Mouse (Mus musculus) erythroblast, embryonic 14.5 days (primary cell): Measurements from ENCODE around the gene Gm38394. TPM values are rescaled to one million over a fixed set of nuclear protein-coding genes. Genes with fewer than 3 reads are reported as not detected.
"Not testable (repeated sequence)": the region's sequence is repeated elsewhere in the genome, so short reads cannot be mapped to it uniquely, and the experiment has no call there.

ENCODE experiments used
- H3K27me3 ChIP-seq: 2 replicates; pipeline ENCODE4 v1.6.1; 2012; ENCODE audit warnings: inconsistent platforms; ENCODE audit not compliant: control insufficient read depth
- H3K36me3 ChIP-seq: 2 replicates; pipeline ENCODE4 v1.6.1; 2012; ENCODE audit warnings: mild to moderate bottlenecking, inconsistent platforms; ENCODE audit not compliant: control insufficient read depth
- H3K4me1 ChIP-seq: 2 replicates; pipeline ENCODE4 v1.6.1; 2012; ENCODE audit warnings: inconsistent platforms; ENCODE audit not compliant: control insufficient read depth
- H3K4me3 ChIP-seq: replicated peaks from 2 replicates; pipeline ENCODE3; 2012; ENCODE audit warnings: moderate library complexity, mild to moderate bottlenecking, inconsistent platforms
- H3K9me3 ChIP-seq: 2 replicates; pipeline ENCODE4 v1.6.1; 2012; ENCODE audit warnings: low read length, inconsistent platforms, mixed read lengths; ENCODE audit not compliant: control insufficient read depth
- GATA1 ChIP-seq: IDR thresholded peaks from 2 replicates; pipeline ENCODE4 v1.6.1; 2012; ENCODE audit warnings: low read length, inconsistent platforms, mixed read lengths
- TAL1 ChIP-seq: IDR thresholded peaks from 3 replicates; pipeline ENCODE4 v1.6.1; 2012; ENCODE audit warnings: low read length, inconsistent platforms, mixed read lengths
- polyA plus RNA-seq: library from polyadenylated mRNA; stranded (reverse); fragments of >175 nt; gene quantifications from 2 replicates; pipeline ENCODE4 v1.2.3, GENCODE M21; 2012

The Gm38394 gene
- polyA plus RNA-seq, 1 experiment, result 0.04 TPM

- Histone ChIP-seq H3K4me1 (peaks cover 4% of the 10 kb centered on the region; the same call in 1 of the 2 replicates), H3K27me3 (no peaks in the 10 kb centered on the region), H3K9me3 (no peaks in the 10 kb centered on the region), H3K4me3 (no peak overlapping the region), H3K36me3 (no peaks in the 10 kb centered on the region)
- TF ChIP-seq GATA1 (no peak), TAL1 (no peak)
Measured at GRCm38 (mm10) chr1:133668618-133669017, 7.5 kb upstream of the Gm38394 start.

- H3K4me3 ChIP-seq, result no peak overlapping the region
- TF ChIP-seq GATA1, result no peak
- TF ChIP-seq TAL1, result no peak
- no peaks in the 10 kb centered on the region for H3K27me3 ChIP-seq
- H3K4me1 ChIP-seq, result peaks cover 4% of the 10 kb centered on the region; the same call in 1 of the 2 replicates
- no peaks in the 10 kb centered on the region for H3K36me3 ChIP-seq
- no peaks in the 10 kb centered on the region for H3K9me3 ChIP-seq
Measured at GRCm38 (mm10) chr1:133667721-133668120, 6.6 kb upstream of the Gm38394 start.

GRCm38 (mm10) chr1:133665713-133666112 is 4.6 kb upstream of the Gm38394 start:
- not testable (repeated sequence) for H3K36me3 ChIP-seq, H3K27me3 ChIP-seq, H3K4me3 ChIP-seq, H3K4me1 ChIP-seq, H3K9me3 ChIP-seq

GRCm38 (mm10) chr1:133664203-133664970 is 3.3 kb upstream of the Gm38394 start:
- TF ChIP-seq TAL1 (no peak), GATA1 (no peak)
- Histone ChIP-seq H3K4me3 (no peak overlapping the region), H3K36me3 (peaks cover 6% of the 10 kb centered on the region), H3K9me3 (no peaks in the 10 kb centered on the region), H3K27me3 (no peaks in the 10 kb centered on the region), H3K4me1 (peaks cover 22% of the 10 kb centered on the region)

GRCm38 (mm10) chr1:133663427-133663826 is 2.3 kb upstream of the Gm38394 start:
- Histone ChIP-seq H3K27me3 (no peaks in the 10 kb centered on the region), H3K4me1 (peaks cover 30% of the 10 kb centered on the region), H3K9me3 (no peaks in the 10 kb centered on the region), H3K4me3 (no peak overlapping the region), H3K36me3 (peaks cover 16% of the 10 kb centered on the region)
- TF ChIP-seq TAL1 (no peak), GATA1 (no peak)

- no peak for TF ChIP-seq TAL1
- TF ChIP-seq GATA1, result no peak
- Histone ChIP-seq H3K9me3 (no peaks in the 10 kb centered on the region), H3K4me3 (no peak overlapping the region), H3K4me1 (peaks cover 33% of the 10 kb centered on the region), H3K27me3 (no peaks in the 10 kb centered on the region), H3K36me3 (peaks cover 20% of the 10 kb centered on the region)
Measured at GRCm38 (mm10) chr1:133662941-133663340, 1.8 kb upstream of the Gm38394 start.

- Histone ChIP-seq H3K27me3 (no peaks in the 10 kb centered on the region), H3K4me3 (peak within 1 kb of the TSS; percentile 91), H3K36me3 (peaks cover 43% of the 10 kb centered on the region), H3K9me3 (no peaks in the 10 kb centered on the region), H3K4me1 (peaks cover 40% of the 10 kb centered on the region)
- TF ChIP-seq GATA1, result no peak
- TF ChIP-seq TAL1, result no peak
Measured at GRCm38 (mm10) chr1:133660466-133661202, 484 bp downstream of the Gm38394 start, which contains the start of gene Zbed6. Zbed6 (minus strand) TSS chr1:133660885.

GRCm38 (mm10) chr1:133658878-133659277 is 2.2 kb downstream of the Gm38394 start:
- TF ChIP-seq GATA1 (no peak), TAL1 (no peak)
- Histone ChIP-seq H3K9me3 (no peaks in the 10 kb centered on the region), H3K4me1 (peaks cover 44% of the 10 kb centered on the region), H3K36me3 (peaks cover 53% of the 10 kb centered on the region), H3K4me3 (no peak overlapping the region), H3K27me3 (no peaks in the 10 kb centered on the region)

GRCm38 (mm10) chr1:133656811-133657210 is 4.3 kb downstream of the Gm38394 start:
- H3K4me1 ChIP-seq, result peaks cover 50% of the 10 kb centered on the region

More at GRCm38 (mm10) chr1:133656811-133657210, 4.3 kb downstream of the Gm38394 start:
- H3K9me3 ChIP-seq, result no peaks in the 10 kb centered on the region
- TF ChIP-seq GATA1, result no peak
- no peak for TF ChIP-seq TAL1
- H3K27me3 ChIP-seq, result no peaks in the 10 kb centered on the region
- H3K36me3 ChIP-seq, result peaks cover 70% of the 10 kb centered on the region
- H3K4me3 ChIP-seq, result no peak overlapping the region
